Mouse (Mus musculus) liver, embryonic 14.5 days (tissue): ENCODE data around the gene Syt1. TPM values are rescaled to one million over a fixed set of nuclear protein-coding genes. Genes with fewer than 3 reads are reported as not detected.

Experiments used
- ATAC-seq: fragments of 200-750 bp; cut with Nextera tagmentation; 2 replicates; pipeline ENCODE4 v1.8.0; 2017; ENCODE audit warnings: moderate number of reproducible peaks, mild to moderate bottlenecking, moderate library complexity; ENCODE audit not compliant: insufficient read depth
- DNase-seq, 3 experiments: peaks; one replicate each; pipeline ENCODE4 v3.0.0-alpha.2; 2012 to 2013; ENCODE audit warnings: low read depth in 3 of 3, low spot score in 3 of 3
- H3K27ac ChIP-seq: fragments of 300-500 bp; sonication (generic); 2 replicates; pipeline ENCODE4 v1.5.1; 2014; ENCODE audit warnings: moderate library complexity, mild to moderate bottlenecking, control low read depth, inconsistent platforms
- H3K27me3 ChIP-seq: fragments of 300-500 bp; sonication (generic); 2 replicates; pipeline ENCODE4 v1.6.1; 2014; ENCODE audit warnings: mild to moderate bottlenecking, low read length, moderate library complexity; ENCODE audit not compliant: control insufficient read depth, insufficient read depth
- H3K36me3 ChIP-seq: fragments of 300-500 bp; sonication (generic); replicated peaks from 2 replicates; pipeline ENCODE4 v1.6.1; 2014; ENCODE audit warnings: low read depth; ENCODE audit not compliant: control insufficient read depth, insufficient read depth
- H3K4me1 ChIP-seq, 2 experiments: fragments of 200-500 bp in 1 of 2; fragments of 300-500 bp in 1 of 2; sonication (generic) in 1 of 2; replicated peaks; 2 replicates each; pipeline ENCODE4 v1.6.1; 2012 to 2014; ENCODE audit warnings: antibody characterized with exemption in 1 of 2, inconsistent platforms in 1 of 2, low read length in 1 of 2; ENCODE audit not compliant: control insufficient read depth in 2 of 2, insufficient read depth in 2 of 2
- H3K4me2 ChIP-seq: fragments of 300-500 bp; sonication (generic); 2 replicates; pipeline ENCODE4 v1.6.1; 2014; ENCODE audit warnings: low read depth, mild to moderate bottlenecking, control low read depth, moderate library complexity
- H3K4me3 ChIP-seq, 2 experiments: fragments of 200-500 bp in 1 of 2; fragments of 300-500 bp in 1 of 2; sonication (generic) in 1 of 2; 2 replicates each; pipeline ENCODE4 v1.5.1; 2012 to 2014; ENCODE audit warnings: low read depth in 2 of 2, low read length in 2 of 2, mild to moderate bottlenecking in 2 of 2, control low read depth in 1 of 2, inconsistent platforms in 1 of 2, moderate library complexity in 1 of 2; ENCODE audit not compliant: insufficient read depth in 1 of 2
- H3K9ac ChIP-seq: fragments of 300-500 bp; sonication (generic); replicated peaks from 2 replicates; pipeline ENCODE4 v1.6.1; 2014; ENCODE audit warnings: mild to moderate bottlenecking, control low read depth, moderate library complexity
- H3K9me3 ChIP-seq: fragments of 300-500 bp; sonication (generic); 2 replicates; pipeline ENCODE4 v1.6.1; 2016; ENCODE audit warnings: low read length, mixed read lengths; ENCODE audit not compliant: control insufficient read depth
- CTCF ChIP-seq: IDR thresholded peaks from 2 replicates; pipeline ENCODE4 v1.5.1; 2016; ENCODE audit warnings: antibody characterized with exemption, low read depth, control low read depth
- EP300 ChIP-seq: IDR thresholded peaks from 2 replicates; pipeline ENCODE4 v1.6.1; 2016; ENCODE audit warnings: antibody characterized with exemption, low read depth
- WGBS: fragments of 180-500 bp; shearing (Covaris S2); extraction: QIAGEN DNeasy Blood & Tissue Kit; methylation state at CpG from one replicate; pipeline ENCODE4 v1.1.7; 2014; ENCODE audit not compliant: insufficient replicate concordance; 5-methylcytosine and 5-hydroxymethylcytosine counted together
- polyA plus RNA-seq, 2 experiments: library from polyadenylated mRNA; depleted of rRNA in 1 of 2; stranded (reverse) in 1 of 2; unstranded in 1 of 2; fragments of >200 nt; fragmentation: Nextera tagmentation in 1 of 2; extraction: Ambion mirVana in 1 of 2; gene quantifications; 2 replicates each; pipeline versions ENCODE4 v1.2.1 to v1.2.3; 2012 to 2014

The Syt1 gene
- polyA plus RNA-seq, 2 experiments: 0.02 to 0.04 TPM

GRCm38 (mm10) chr10:108504925-108505324 lies 505.9 kb downstream of the Syt1 start:
- ATAC-seq (no peak), DNase-seq (no peak)
- no peaks in the 10 kb centered on the region for H3K4me1 ChIP-seq
- no peak overlapping the region for H3K4me2 ChIP-seq
- 45% methylated on average over 7 of the region's 7 CpGs for WGBS
- TF ChIP-seq CTCF (no peak), EP300 (no peak)
- no peak overlapping the region for H3K9ac ChIP-seq
- H3K27me3 ChIP-seq: no peaks in the 10 kb centered on the region
- H3K9me3 ChIP-seq: no peaks in the 10 kb centered on the region
- no peak overlapping the region for H3K27ac ChIP-seq
- no peaks in the 10 kb centered on the region for H3K36me3 ChIP-seq
- H3K4me3 ChIP-seq: no peak overlapping the region

DNA sequence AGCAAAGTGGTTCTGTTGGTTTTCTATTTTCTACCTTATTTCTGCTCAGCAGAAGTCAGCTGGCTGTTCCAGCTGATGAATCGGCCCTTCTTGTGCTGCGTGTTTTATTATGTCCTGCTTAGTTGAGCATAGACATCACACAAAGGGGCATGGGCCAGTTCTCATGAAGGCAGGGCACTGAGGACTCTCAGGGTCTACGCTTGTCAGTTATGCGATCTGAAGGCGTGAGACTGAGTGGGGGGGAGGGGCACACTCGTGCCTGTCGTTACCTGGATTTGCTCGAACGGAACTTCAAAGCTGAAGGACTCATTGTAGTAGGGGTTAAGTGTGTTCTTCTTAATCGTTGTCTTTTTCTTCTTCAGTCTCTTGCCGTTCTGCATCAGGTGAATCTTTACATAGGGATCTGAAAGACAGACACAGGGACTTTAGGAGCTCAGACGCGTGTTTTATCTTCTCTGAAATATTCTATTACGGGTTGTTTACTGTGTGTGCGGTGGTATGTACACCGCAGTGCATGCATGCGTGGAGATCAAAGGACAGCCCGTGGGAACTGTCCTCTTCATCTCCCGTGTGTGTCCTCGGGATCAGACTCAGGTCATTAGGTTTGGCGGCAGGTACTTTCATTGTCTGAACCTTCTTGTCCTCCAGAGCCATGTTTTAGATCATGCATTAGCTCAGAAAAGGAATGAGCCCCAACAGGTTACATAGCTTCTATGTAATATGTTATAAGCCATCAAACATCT lies 506.5 kb downstream of the Syt1 start:
- H3K27ac ChIP-seq: no peak overlapping the region
- WGBS: 62% methylated on average over 21 of the region's 21 CpGs
- H3K4me3 ChIP-seq: no peak overlapping the region
- no peaks in the 10 kb centered on the region for H3K36me3 ChIP-seq
- TF ChIP-seq EP300 (no peak), CTCF (no peak)
- ATAC-seq (no peak), DNase-seq (no peak)
- H3K27me3 ChIP-seq: no peaks in the 10 kb centered on the region
- no peaks in the 10 kb centered on the region for H3K4me1 ChIP-seq
- H3K4me2 ChIP-seq: no peak overlapping the region
- H3K9ac ChIP-seq: no peak overlapping the region
- no peaks in the 10 kb centered on the region for H3K9me3 ChIP-seq

DNA sequence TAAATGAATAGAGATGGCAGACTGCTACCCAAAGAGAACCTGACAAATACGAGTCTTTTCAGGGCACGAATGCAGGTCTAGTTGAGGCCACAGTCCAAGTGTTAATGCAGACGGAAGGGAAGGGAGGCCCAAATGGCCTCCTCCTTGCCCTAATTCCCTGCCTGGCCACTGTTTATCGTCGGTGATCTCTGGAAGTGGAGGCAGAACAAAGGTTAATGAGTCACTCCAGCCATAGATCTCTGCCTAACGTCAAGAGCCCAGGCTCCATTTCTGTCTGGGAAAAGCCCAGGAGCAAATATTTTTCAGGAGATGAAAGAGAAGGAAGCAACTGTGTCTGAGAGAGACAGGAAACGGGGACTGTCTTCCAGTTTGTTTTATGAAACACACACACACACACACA lies 520.6 kb downstream of the Syt1 start:
- no peak overlapping the region for H3K4me3 ChIP-seq
- no peak overlapping the region for H3K4me2 ChIP-seq
- no peak overlapping the region for H3K27ac ChIP-seq
- no peaks in the 10 kb centered on the region for H3K36me3 ChIP-seq
- no peaks in the 10 kb centered on the region for H3K9me3 ChIP-seq
- peaks cover 0 to 2% of the 10 kb centered on the region in 2 experiments; a peak in 2 of 4 replicates for H3K4me1 ChIP-seq
- no peak overlapping the region for H3K9ac ChIP-seq
- no peak for TF ChIP-seq CTCF
- TF ChIP-seq EP300: no peak
- 33% methylated on average over 7 of the region's 7 CpGs for WGBS
- no peak for ATAC-seq
- no peaks in the 10 kb centered on the region for H3K27me3 ChIP-seq
- no peak for DNase-seq

DNA sequence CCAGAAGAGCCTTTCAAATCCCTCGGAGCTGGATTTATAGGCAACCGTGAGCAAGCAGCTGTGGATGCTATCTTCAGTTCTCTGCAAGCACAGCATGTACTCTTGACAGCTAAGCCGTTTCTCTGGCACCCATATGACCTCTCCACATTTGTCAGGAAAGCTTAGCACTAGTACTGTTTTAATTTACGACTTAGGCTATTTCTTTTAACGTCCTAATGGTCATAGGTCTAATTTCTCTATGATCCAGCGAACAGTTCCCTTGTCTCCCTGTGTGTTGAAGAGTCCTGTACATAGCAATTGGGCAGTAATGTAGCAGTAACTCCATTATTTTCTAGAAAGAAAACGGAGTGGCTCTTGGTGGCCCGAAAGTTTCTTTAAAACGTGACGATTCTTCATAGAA lies 526.8 kb downstream of the Syt1 start:
- Histone ChIP-seq H3K9me3 (no peaks in the 10 kb centered on the region), H3K4me2 (no peak overlapping the region), H3K4me3 (no peak overlapping the region), H3K9ac (no peak overlapping the region), H3K27me3 (no peaks in the 10 kb centered on the region), H3K36me3 (no peaks in the 10 kb centered on the region), H3K4me1 (no peaks in the 10 kb centered on the region), H3K27ac (no peak overlapping the region)
- ATAC-seq: no peak
- TF ChIP-seq EP300: no peak
- TF ChIP-seq CTCF: no peak
- WGBS: 64% methylated on average over 10 of the region's 10 CpGs
- DNase-seq: no peak

DNA sequence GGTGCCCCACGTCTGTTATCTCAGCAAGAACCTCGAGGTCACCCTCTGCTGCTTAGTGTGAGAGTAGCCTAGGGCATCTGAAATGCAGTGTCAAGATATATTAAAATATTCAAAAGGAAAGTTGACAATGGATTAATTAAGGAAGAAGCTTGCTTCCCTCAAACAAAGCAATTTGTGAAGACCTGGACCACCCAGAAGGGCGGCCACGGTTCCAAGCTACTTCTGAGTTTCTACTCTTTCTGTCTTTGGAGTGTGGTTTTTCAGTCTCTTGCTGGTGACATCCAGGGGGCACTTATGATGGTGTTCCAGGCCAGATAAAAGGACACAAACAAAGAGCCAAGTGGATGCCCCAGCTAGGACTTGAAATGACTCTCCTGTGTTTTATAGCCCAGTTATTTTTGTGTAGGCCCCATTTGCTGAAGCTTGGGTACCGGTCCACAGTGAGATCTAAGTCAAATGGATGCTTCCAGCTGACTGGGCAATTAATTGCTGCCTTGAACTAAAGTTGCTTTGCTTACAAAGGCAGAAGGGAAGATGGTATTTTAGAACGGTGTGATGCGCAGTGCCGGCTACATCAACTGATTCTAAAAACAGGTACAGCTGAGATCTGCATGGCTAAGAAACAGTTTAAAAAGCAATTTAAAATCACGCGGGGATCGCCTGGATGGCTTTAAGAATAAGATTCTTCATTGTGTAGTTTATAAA lies 530.5 kb downstream of the Syt1 start:
- TF ChIP-seq EP300 (no peak), CTCF (no peak)
- 75% methylated on average over 11 of the region's 11 CpGs for WGBS
- DNase-seq: no peak

More for the DNA sequence above, 530.5 kb downstream of the Syt1 start:
- no peaks in the 10 kb centered on the region for H3K27me3 ChIP-seq
- H3K4me1 ChIP-seq: no peaks in the 10 kb centered on the region
- no peak overlapping the region for H3K4me2 ChIP-seq
- no peak overlapping the region for H3K27ac ChIP-seq
- no peaks in the 10 kb centered on the region for H3K36me3 ChIP-seq
- no peak overlapping the region for H3K9ac ChIP-seq
- ATAC-seq: no peak
- no peaks in the 10 kb centered on the region for H3K9me3 ChIP-seq
- H3K4me3 ChIP-seq: no peak overlapping the region
